ENCODE assay signal across 10 mouse cellular contexts in the genomic region with DNA sequence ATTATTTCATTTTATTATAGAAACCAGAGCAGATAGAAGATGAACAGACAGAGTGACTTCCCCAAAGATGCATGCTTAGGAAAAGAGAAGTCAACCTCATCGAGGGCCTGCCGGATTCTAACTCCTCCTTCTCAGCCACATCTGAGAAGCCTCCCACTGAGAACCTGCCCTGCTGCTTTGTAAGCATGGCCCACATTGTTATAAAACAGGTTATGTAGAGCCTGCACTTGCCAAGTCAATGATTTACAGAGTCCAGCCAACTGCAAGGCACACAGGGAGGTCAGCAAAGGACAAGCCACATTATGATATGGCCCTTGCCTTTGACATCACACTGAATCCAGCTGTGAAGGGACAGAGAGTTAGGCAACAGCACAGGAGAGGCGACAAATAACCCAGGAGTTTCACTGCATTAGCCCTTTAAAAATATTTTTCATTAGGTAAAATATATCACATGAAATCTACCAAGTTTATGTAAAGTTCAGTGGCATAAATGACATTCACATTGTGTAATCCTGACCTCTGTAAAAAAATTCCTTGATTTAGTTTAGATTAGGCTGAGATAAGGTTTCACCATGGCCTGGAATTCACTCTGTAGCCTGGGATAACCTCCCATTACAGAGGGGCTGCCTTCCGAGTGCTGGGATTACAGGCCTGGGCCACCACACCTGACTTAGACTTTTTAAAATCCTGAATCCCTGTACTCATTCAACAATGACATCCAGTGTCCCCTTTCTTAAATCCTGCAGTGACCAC. TPM values are rescaled to one million over a fixed set of nuclear protein-coding genes. Genes with fewer than 3 reads are reported as not detected.
DNase-seq lines count a peak whose midpoint lies in the region; ATAC-seq and TF ChIP-seq lines count a peak whose summit lies in the region.
"Had no signal": no experiment of that assay in that cellular context is flagged by ENCODE, and none has a peak within 500 bp of the region (broad histone marks: within the 10 kb centered on the region; RNA-seq: fewer than 3 reads in every experiment).

No protein-coding gene starts in this region.

- H3K27ac ChIP-seq in embryonic facial prominence, embryonic 14.5 days (replicated peaks; ENCODE audit: low read depth, low read length) = no peak overlapping the region
- no peak overlapping the region for H3K27ac ChIP-seq in embryonic facial prominence, embryonic 10.5 days (replicated peaks)
- peak overlapping the region; percentile 79 for H3K27ac ChIP-seq in kidney, postnatal 0 days
- peak overlapping the region; percentile 62; the same call in 1 of the 2 replicates for H3K27ac ChIP-seq in stomach, embryonic 15.5 days
- no peak overlapping the region for H3K27ac ChIP-seq in hindbrain, embryonic 11.5 days (ENCODE audit: low read depth, low read length)
- H3K27ac ChIP-seq: hindbrain, embryonic 10.5 days had no signal

- no peak for DNase-seq in embryonic facial prominence, embryonic 14.5 days (ENCODE audit: low spot score)
- no peak for DNase-seq in embryonic facial prominence, embryonic 10.5 days (ENCODE audit: low spot score)
- DNase-seq in kidney, postnatal 0 days (ENCODE audit: low spot score) = peak; percentile 72
- DNase-seq in lung, adult 18-20 months = peak; percentile 78 to 87
- DNase-seq in thymus, adult 18-20 months = no peak
- no peak for DNase-seq in left cerebral cortex, postnatal 14 days (ENCODE audit: low spot score in 2 of 2)
- no peak for DNase-seq in hindbrain, embryonic 11.5 days (ENCODE audit: low spot score)
- DNase-seq: gastrocnemius, postnatal 10 days had no signal

- H3K4me3 ChIP-seq in embryonic facial prominence, embryonic 14.5 days (ENCODE audit: low read depth, low read length) = no peak overlapping the region
- H3K4me3 ChIP-seq in embryonic facial prominence, embryonic 10.5 days = no peak overlapping the region
- no peak overlapping the region for H3K4me3 ChIP-seq in kidney, postnatal 0 days (replicated peaks; ENCODE audit: low read depth, low read length)
- H3K4me3 ChIP-seq in stomach, embryonic 15.5 days (replicated peaks) = no peak overlapping the region
- H3K4me3 ChIP-seq in hindbrain, embryonic 11.5 days (ENCODE audit: low read depth, low read length) = no peak overlapping the region
- H3K4me3 ChIP-seq: hindbrain, embryonic 10.5 days had no signal

- no peak overlapping the region for H3K4me2 ChIP-seq in embryonic facial prominence, embryonic 14.5 days (ENCODE audit: low read depth, low read length)
- H3K4me2 ChIP-seq in kidney, postnatal 0 days (ENCODE audit: low read length) = no peak overlapping the region
- no peak overlapping the region for H3K4me2 ChIP-seq in stomach, embryonic 15.5 days
- H3K4me2 ChIP-seq in hindbrain, embryonic 11.5 days (replicated peaks; ENCODE audit: low read depth, low read length) = no peak overlapping the region

- TF ChIP-seq CTCF in kidney, postnatal 0 days (IDR thresholded peaks at IDR 0.05; ENCODE audit: low read depth) = no peak

- H3K4me1 ChIP-seq in embryonic facial prominence, embryonic 14.5 days (ENCODE audit: control insufficient read depth, insufficient read depth, low read length) = no peaks in the 10 kb centered on the region
- H3K4me1 ChIP-seq in embryonic facial prominence, embryonic 10.5 days = no peaks in the 10 kb centered on the region; the same call in 1 of the 2 replicates
- no peaks in the 10 kb centered on the region; the same call in 1 of the 2 replicates for H3K4me1 ChIP-seq in kidney, postnatal 0 days (replicated peaks; ENCODE audit: insufficient read depth, low read length)
- no peaks in the 10 kb centered on the region for H3K4me1 ChIP-seq in stomach, embryonic 15.5 days
- no peaks in the 10 kb centered on the region for H3K4me1 ChIP-seq in hindbrain, embryonic 11.5 days (replicated peaks; ENCODE audit: control insufficient read depth, insufficient read depth, low read length)

- no peaks in the 10 kb centered on the region for H3K27me3 ChIP-seq in embryonic facial prominence, embryonic 14.5 days (replicated peaks; ENCODE audit: control insufficient read depth, insufficient read depth, low read length)
- H3K27me3 ChIP-seq in embryonic facial prominence, embryonic 10.5 days (replicated peaks; ENCODE audit: low read depth, poor library complexity, severe bottlenecking) = no peaks in the 10 kb centered on the region
- H3K27me3 ChIP-seq in kidney, postnatal 0 days (ENCODE audit: insufficient read depth, low read length) = no peaks in the 10 kb centered on the region
- no peaks in the 10 kb centered on the region for H3K27me3 ChIP-seq in stomach, embryonic 15.5 days (replicated peaks)
- H3K27me3 ChIP-seq in hindbrain, embryonic 11.5 days (ENCODE audit: control insufficient read depth, insufficient read depth, low read length) = no peaks in the 10 kb centered on the region

- ATAC-seq in embryonic facial prominence, embryonic 14.5 days (ENCODE audit: low read depth) = 0 out of 2 replicates have a peak, but pooled peaks have one; percentile 47
- ATAC-seq in kidney, postnatal 0 days (replicated peaks; ENCODE audit: low FRiP score, low read depth) = peak; percentile 97
- ATAC-seq in stomach, embryonic 15.5 days (ENCODE audit: insufficient read depth, low FRiP score, low read depth) = peak; percentile 93
- ATAC-seq in hindbrain, embryonic 11.5 days (ENCODE audit: low FRiP score) = no peak

- H3K9ac ChIP-seq in embryonic facial prominence, embryonic 14.5 days (ENCODE audit: low read depth, low read length) = no peak overlapping the region
- H3K9ac ChIP-seq in kidney, postnatal 0 days (ENCODE audit: low read depth, low read length) = no peak overlapping the region
- H3K9ac ChIP-seq in stomach, embryonic 15.5 days = no peak overlapping the region
- no peak overlapping the region for H3K9ac ChIP-seq in hindbrain, embryonic 11.5 days (ENCODE audit: low read depth, low read length)

- H3K36me3 ChIP-seq in embryonic facial prominence, embryonic 14.5 days (ENCODE audit: control insufficient read depth, insufficient read depth, low read length) = no peaks in the 10 kb centered on the region
- H3K36me3 ChIP-seq in embryonic facial prominence, embryonic 10.5 days (replicated peaks) = no peaks in the 10 kb centered on the region
- H3K36me3 ChIP-seq in kidney, postnatal 0 days (ENCODE audit: insufficient read depth, low read length) = no peaks in the 10 kb centered on the region
- no peaks in the 10 kb centered on the region for H3K36me3 ChIP-seq in stomach, embryonic 15.5 days
- H3K36me3 ChIP-seq in hindbrain, embryonic 11.5 days (ENCODE audit: control insufficient read depth, insufficient read depth, low read length) = no peaks in the 10 kb centered on the region
- H3K36me3 ChIP-seq: hindbrain, embryonic 10.5 days had no signal

- 50% methylated on average over 4 of the region's 4 CpGs for WGBS in embryonic facial prominence, embryonic 14.5 days
- 51% methylated on average over 4 of the region's 4 CpGs for WGBS in embryonic facial prominence, embryonic 10.5 days
- WGBS in kidney, postnatal 0 days = 26% methylated on average over 4 of the region's 4 CpGs
- 45% methylated on average over 4 of the region's 4 CpGs for WGBS in stomach, embryonic 15.5 days
- WGBS in hindbrain, embryonic 11.5 days = 36% methylated on average over 4 of the region's 4 CpGs

- intact Hi-C loops in left cerebral cortex, postnatal 14 days (cut with DNase I) = no loop called here

- no peaks in the 10 kb centered on the region for H3K9me3 ChIP-seq in embryonic facial prominence, embryonic 14.5 days (ENCODE audit: control insufficient read depth, low read length)
- H3K9me3 ChIP-seq in embryonic facial prominence, embryonic 10.5 days = no peaks in the 10 kb centered on the region
- H3K9me3 ChIP-seq in kidney, postnatal 0 days (replicated peaks; ENCODE audit: low read length) = no peaks in the 10 kb centered on the region
- H3K9me3 ChIP-seq in stomach, embryonic 15.5 days = no peaks in the 10 kb centered on the region
- no peaks in the 10 kb centered on the region for H3K9me3 ChIP-seq in hindbrain, embryonic 11.5 days (ENCODE audit: control insufficient read depth, low read length)
- H3K9me3 ChIP-seq: hindbrain, embryonic 10.5 days had no signal

RNA-seq across cellular contexts. Expression of a gene that starts 37.1 kb away (rescaled TPM):
- polyA plus RNA-seq in embryonic facial prominence, embryonic 14.5 days (2014; fragmentation: Nextera tagmentation; extraction: Ambion mirVana) = 53.5 and 58.8 TPM in 2 replicates
- 40.1 and 44.0 TPM in 2 replicates for polyA plus RNA-seq in embryonic facial prominence, embryonic 10.5 days (2016; fragmentation: Nextera tagmentation; extraction: Ambion mirVana)
- polyA plus RNA-seq in kidney, postnatal 0 days (2015; fragmentation: Nextera tagmentation; extraction: Ambion mirVana) = 75.1 and 87.2 TPM in 2 replicates
- polyA plus RNA-seq in stomach, embryonic 15.5 days (2015; fragmentation: Nextera tagmentation; extraction: Ambion mirVana) = 73.9 and 77.5 TPM in 2 replicates
- total RNA-seq in left cerebral cortex, postnatal 14 days (2021) = 10 to 100 TPM; 61.5 to 62.8 TPM
- 59.2 and 62.6 TPM in 2 replicates for polyA plus RNA-seq in hindbrain, embryonic 11.5 days (2014; fragmentation: Nextera tagmentation; extraction: Ambion mirVana)

Comparison
In these comparisons a context has a peak if more than half of its experiments do, and no peak if none do; other contexts are left out.
1. DNase-seq: peak in kidney, postnatal 0 days (single experiment) and lung, adult 18-20 months (2 of 2); none in embryonic facial prominence, embryonic 14.5 days (single experiment), embryonic facial prominence, embryonic 10.5 days (single experiment), thymus, adult 18-20 months (0 of 2), left cerebral cortex, postnatal 14 days (0 of 2) and hindbrain, embryonic 11.5 days (single experiment).
2. H3K27ac ChIP-seq: peak in kidney, postnatal 0 days (single experiment) and stomach, embryonic 15.5 days (single experiment); none in embryonic facial prominence, embryonic 14.5 days (single experiment), embryonic facial prominence, embryonic 10.5 days (single experiment) and hindbrain, embryonic 11.5 days (single experiment).